Mouse (Mus musculus) T-helper 2 cell (primary cell): Measurements from ENCODE around the gene Kcnj15.

Source experiments
- in situ Hi-C: fragments of 300-600 bp; cut with MboI, MseI; formaldehyde crosslinking; loops from one replicate; pipeline ENCODE4 v1.15.1; 2025; ENCODE audit warnings: high pct_unique_total_duplicates

Kcnj15 gene

GRCm38 (mm10) chr16:95289375-95289774 is 32.0 kb downstream of the Kcnj15 start:
- in situ Hi-C loops = no loop called here

- in situ Hi-C loops = no loop called here
Observed at GRCm38 (mm10) chr16:95291450-95292101, 34.2 kb downstream of the Kcnj15 start.

DNA sequence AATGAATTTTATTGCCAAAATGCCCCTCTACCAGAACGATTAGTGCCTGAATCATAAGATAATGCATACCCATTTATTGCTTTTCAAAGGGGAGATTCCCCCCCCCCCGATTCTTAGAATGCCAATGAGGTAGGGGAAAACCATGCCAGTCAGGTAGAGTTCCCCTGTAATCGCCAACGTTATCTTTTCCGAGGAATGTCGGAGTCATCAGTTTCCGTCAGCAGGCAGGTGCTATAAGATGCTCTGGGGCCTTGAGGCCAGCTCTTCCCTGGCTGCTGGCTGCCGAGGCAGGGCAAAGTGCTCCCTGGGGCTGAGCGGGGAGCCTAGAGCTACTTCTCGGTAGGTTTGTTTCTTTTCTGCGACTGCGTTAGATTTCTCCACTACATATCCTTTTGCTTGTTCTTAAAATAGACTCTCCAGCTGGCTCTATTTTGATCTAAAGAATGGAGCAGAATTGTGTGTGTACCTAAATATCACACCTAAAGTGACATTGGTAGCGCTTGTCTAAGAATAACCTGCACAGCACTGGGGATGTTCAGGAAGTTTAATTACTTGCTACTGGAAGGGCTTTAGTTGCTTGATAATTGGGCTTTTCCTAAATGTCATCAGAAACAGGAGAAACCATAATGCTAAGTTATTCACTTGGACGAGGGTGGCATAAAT is 35.6 kb downstream of the Kcnj15 start:
- in situ Hi-C loops = no loop called here

DNA sequence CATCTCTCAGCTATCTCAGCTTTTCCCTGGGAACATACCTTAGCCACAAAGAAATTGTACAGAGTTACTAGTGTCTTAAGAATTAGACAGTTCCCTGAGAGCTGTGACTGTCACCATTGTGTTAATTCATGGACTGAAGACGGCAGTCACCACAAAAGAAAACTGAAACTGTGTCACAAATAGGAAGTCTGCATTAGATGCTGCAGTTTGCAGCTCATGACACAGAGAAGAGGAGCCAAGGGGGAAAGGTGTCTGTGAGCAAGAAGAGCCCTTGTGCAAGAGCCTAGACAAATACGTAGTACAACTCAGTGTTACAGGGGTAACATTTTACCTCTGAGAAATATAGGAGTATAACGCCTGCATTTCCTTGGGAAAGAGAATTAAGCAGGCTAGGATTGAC is 40.3 kb downstream of the Kcnj15 start:
- in situ Hi-C loops = no loop called here

- in situ Hi-C loops = no loop called here
Observed at GRCm38 (mm10) chr16:95301667-95302066, 44.3 kb downstream of the Kcnj15 start.

DNA sequence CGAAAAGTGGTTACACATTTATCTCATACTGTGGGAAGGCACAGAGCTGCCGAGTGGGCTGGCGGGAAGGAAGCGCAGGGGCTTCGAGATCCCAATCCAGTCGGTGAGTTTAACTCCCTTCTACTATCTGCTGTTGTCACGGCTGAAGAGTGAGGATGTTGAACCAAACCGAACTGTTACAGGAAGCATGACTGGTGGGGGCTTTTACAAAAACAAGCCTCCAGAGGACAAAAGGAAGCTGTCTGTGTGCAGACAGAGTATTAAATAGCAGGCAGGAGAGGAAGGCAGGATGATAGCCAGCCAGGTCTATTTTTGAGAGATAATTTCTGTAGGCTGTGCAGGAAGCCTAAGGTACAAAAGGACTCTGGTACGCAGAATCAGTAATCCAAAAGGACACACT is 46.3 kb downstream of the Kcnj15 start:
- in situ Hi-C loops = no loop called here

DNA sequence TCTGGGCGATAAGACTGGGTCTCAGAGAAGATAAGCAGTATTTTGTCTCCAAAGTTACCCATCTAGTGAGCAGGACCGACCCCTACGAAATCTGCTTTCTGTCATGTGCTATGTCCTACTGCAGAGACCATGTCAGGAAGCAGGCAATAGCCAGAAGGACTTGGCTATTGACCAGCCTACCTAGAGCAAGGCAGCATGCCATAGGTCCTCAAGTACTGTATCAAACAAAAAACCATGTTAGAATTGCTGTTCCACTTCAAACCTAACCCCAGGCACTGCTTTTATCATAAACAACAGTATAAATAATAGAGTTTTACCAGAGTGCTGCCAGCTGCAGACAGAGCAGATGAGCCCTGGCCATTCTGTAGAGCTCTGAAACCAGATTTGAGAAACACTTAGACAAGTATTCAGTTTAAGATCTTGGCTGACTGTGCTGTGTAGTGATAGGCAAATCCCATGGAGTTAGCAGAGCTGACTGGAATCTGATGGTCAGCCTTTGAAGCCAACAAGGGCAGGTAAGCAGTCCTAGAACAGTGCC is 50.5 kb downstream of the Kcnj15 start:
- in situ Hi-C loops = no loop called here

- in situ Hi-C loops = no loop called here
Observed at GRCm38 (mm10) chr16:95321945-95322625, 64.7 kb downstream of the Kcnj15 start.

- in situ Hi-C loops = loop anchor here (5.0 kb wide), 1 partner anchor 120 kb away; no protein-coding TSS in a partner anchor
Observed at GRCm38 (mm10) chr16:95332159-95332558, 74.8 kb downstream of the Kcnj15 start.

- in situ Hi-C loops = loop anchor here (5.0 kb wide), 1 partner anchor 549 kb away; no protein-coding TSS in a partner anchor
Observed at GRCm38 (mm10) chr16:95340885-95341791, 83.8 kb downstream of the Kcnj15 start.

- in situ Hi-C loops = loop anchor here (5.0 kb wide), 1 partner anchor 550 kb away; no protein-coding TSS in a partner anchor
Observed at GRCm38 (mm10) chr16:95342030-95342429, 84.7 kb downstream of the Kcnj15 start.

DNA sequence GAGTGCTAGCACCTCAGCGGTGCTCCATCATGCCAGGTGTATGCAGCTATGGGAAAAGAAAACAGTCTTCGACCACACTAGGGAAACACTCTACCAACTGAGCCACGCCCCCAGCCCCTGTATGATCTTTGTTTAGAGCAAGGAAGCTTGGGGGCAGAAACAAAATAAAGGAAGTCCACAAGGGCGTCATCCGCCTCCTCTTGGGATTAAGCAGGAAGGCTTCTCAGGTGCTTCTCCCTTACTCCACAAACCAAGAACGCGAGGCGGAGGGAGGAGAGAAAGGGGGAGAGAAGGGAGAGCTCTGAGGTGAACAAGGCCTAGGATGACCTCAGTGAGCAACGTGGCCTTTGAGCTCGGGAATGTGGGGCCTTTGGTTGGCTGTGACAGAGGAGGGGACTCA is 87.6 kb downstream of the Kcnj15 start:
- in situ Hi-C loops = loop anchor here (5.0 kb wide), 1 partner anchor 553 kb away; no protein-coding TSS in a partner anchor

GRCm38 (mm10) chr16:95345882-95346281 is 88.5 kb downstream of the Kcnj15 start:
- in situ Hi-C loops = no loop called here

- in situ Hi-C loops = no loop called here
Observed at GRCm38 (mm10) chr16:95347202-95347601, 89.8 kb downstream of the Kcnj15 start.

DNA sequence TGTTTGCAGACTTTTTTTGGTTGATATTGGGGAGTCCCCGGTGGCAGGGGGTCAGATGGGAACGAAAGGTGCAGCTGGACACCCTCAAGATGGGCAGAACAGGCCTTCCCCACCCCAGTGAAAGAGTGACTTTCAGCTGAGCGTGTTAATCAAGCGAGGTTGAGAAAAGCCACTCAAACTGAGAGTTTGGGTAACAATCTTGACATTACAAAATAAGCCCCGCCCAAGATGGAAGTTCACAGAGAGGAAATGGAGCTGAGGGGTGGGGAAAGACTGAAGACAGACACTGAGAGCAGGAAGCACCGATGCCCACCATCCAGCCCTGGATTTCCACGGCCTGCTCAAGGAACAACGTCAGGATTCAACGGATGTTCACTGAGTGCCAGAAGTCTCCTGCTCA is 91.2 kb downstream of the Kcnj15 start:
- in situ Hi-C loops = no loop called here

DNA sequence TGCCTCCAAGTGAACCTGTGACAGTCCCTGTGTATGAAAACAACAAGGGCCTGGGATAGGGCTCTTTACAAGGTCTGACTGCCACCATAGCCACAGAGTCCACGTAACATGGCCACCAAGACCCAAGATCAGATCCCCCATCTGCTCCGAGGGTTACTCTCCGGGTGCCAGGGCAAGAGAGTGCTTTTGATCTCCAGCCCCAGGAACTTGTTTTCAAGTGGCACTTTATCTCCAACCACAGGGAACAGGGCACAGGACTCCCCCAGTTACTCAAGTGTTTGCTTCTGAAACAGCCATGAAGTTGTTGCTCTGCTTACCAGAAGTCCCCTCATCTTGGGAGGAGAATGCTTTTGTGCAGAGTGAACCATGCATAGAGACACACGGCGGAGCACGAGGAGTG is 92.0 kb downstream of the Kcnj15 start:
- in situ Hi-C loops = no loop called here

DNA sequence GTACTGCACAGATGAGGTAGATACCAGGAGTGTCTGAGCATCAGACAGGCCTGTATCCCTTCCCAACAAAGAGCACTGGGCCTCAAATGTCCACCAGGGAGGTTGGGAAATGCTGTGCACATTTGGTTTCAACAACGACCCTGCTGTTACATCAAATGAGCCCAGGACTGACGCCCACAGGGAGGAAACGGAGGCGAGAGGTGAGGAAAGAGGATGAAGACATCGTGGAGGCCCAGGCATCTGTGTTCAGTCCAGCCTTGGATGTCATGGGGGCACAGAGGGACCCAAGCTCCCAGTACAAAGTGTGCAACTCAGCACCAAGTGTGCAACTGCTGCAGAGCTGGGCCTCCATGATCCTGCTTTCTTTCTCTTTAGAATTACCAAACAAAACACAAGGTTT is 92.4 kb downstream of the Kcnj15 start:
- in situ Hi-C loops = loop anchor here (5.0 kb wide), 3 partner anchors 38 to 223 kb away; no protein-coding TSS in a partner anchor
